Mouse (Mus musculus) frontal cortex, postnatal 14 days (tissue): Measurements from ENCODE around the gene Abcc6.
A peak's percentile ranks its signal among the peaks of the same experiment; 100 is the strongest.
"Not testable (repeated sequence)": the region's sequence is repeated elsewhere in the genome, so short reads cannot be mapped to it uniquely, and the experiment has no call there.

ENCODE experiments used
- DNase-seq, 2 experiments: peaks; one replicate each; pipeline ENCODE4 v3.0.0; 2022; ENCODE audit warnings: low spot score in 2 of 2

Gene Abcc6

DNA sequence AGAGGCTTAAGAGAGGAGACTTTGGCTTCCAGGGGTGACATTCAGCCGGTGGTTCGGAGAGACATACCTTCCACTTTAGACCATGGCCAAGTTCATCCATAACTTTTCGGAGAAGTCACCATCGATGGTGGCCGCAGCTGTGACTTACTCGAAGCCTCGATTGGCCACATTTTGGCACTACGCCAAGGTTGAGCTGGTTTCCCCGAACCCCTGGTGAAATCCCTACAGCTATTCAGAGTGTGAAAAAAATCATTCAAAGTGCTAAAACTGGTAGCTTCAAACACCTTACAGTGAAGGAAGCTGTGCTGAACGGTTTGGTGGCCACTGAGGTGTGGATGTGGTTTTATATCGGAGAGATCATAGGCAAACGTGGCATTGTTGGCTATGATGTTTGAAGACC lies 96.3 kb downstream of the Abcc6 start:
- DNase-seq = not testable (repeated sequence)

DNA sequence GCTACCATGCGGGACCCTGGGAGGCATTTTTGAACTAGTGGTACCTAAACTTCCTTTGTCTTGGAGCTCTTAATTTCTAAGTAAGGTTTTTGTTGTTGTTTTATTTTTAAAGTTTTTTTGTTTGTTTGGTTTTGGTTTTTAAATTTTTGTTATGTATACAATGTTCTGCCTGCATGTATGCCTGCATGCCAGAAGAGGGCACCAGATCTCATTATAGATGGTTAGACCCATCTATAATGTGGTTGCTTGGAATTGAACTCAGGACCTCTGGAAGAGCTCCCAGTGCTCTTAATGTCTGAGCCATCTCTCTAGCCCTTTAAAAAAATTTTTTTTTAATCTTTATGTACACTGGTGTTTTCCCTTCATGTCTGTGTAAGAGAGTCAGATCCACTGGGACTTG lies 100.4 kb downstream of the Abcc6 start:
- DNase-seq = no peak

GRCm38 (mm10) chr7:45928626-45929295 lies 101.3 kb downstream of the Abcc6 start:
- DNase-seq = no peak

GRCm38 (mm10) chr7:45924429-45924816 lies 105.7 kb downstream of the Abcc6 start:
- DNase-seq = no peak

DNA sequence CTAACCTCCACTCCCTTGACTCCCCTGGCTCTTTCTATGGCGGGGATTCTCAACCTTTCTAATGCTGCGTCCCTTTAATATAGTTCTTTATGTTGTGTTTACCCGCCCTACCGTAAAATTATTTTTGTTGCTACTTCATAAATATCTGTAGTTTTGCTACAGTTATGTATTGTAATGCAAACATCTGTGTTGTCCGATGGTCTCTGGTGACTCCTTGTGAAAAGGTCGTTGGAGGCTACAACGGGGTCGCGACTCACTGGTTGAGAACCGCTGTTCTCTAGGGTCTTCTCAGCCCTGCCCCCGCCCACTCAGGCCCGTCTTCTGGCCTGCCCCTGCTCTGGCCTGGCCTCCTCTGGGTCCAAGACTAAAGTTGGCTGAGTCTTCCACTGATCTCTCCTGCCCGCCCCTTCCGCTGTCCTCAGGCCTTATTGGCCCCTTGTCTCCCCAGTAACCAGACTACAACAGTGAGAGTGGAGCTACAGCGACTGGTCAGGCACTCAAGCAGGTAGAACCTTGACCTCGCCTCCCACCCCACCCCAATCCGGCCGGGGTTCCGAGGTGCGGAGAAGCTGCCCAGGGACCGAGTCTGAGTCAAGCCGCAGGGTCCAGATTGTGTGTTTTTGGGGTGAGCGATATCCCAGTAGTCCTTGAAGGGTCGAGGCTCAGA lies 106.2 kb downstream of the Abcc6 start, which contains the start of gene Ccdc114:
Ccdc114 (plus strand) TSS at position 311 of the 667 bp plus-strand sequence.
- peak; percentile 29 to 42 for DNase-seq

- peak; percentile 86 to 91 for DNase-seq
Observed at GRCm38 (mm10) chr7:45922928-45923761, 107.0 kb downstream of the Abcc6 start.

DNA sequence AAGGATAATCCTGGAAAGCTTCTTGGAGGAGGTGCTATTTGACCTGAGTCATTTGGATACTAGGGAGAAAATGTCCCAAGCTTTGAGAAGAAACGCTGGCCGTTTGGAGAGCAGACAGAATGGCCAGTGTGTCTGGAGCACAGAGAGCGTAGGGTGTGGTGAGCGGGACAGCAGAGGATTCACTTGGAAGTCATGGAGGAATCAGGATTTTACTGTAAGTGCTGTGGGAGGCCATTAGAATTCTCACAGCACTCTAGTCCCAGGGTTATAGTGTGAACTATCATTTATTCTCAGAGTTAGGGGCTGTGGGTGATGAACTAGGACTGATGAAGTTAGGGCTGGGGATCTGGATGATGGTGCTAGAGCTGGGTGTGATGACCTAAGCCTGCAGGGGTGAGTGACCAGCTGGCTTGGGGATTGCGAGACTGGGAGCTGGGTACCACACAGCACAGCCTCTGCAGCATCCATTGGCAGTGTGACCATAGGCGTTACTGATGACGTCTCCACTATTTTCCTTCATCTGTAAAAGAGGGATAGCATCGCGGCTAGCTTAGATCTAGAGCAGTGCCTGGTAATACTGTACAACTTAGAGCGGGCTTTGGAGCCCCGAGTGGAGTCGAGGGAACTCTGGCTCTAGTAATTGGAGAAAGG lies 108.0 kb downstream of the Abcc6 start:
- DNase-seq = no peak

GRCm38 (mm10) chr7:45921242-45921621 lies 108.9 kb downstream of the Abcc6 start, which contains the start of gene Emp3:
TSS of gene Emp3 (minus strand) at chr7:45921404.
- no peak for DNase-seq

- DNase-seq = no peak
Observed at GRCm38 (mm10) chr7:45920583-45921241, 109.4 kb downstream of the Abcc6 start.

GRCm38 (mm10) chr7:45919761-45920160 lies 110.3 kb downstream of the Abcc6 start:
- DNase-seq = no peak

DNA sequence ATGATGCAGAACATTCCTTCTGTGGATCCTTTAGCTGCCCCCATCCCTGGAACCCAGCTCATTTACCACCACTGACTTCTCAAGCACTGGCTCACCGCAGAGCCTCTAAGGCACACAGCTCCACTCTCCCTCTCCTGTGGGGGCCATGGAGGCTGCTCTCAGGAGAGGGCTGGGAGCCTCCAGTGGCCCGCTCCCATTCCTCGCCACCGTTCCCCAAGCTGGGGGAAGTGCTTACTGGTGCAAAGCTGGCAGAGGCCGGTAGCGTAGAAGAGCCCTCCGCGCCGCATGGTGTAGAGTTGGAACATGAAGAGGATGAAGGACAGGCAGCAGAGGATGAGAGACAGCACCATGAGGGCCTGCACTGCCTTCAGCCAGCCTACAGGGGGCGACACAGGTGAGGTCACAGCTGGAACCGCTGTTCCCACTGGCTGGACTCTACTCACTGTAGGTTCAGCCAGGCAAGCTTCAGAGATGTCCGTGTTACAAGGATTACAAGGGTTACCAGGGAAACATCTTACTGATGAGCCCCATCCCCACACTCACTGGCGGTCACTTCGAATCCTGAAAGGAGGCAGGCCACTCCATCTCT lies 110.9 kb downstream of the Abcc6 start:
- no peak for DNase-seq

- DNase-seq = no peak
Observed at GRCm38 (mm10) chr7:45917926-45918325, 112.2 kb downstream of the Abcc6 start.
